Mouse (Mus musculus) lung, adult 2 months (tissue): ENCODE data around the gene Mcf2l.

Experiments used
- CTCF ChIP-seq: fragments of 200-500 bp; IDR thresholded peaks from 2 replicates; pipeline ENCODE4 v1.5.1; 2011; ENCODE audit warnings: mild to moderate bottlenecking, low read length, control low read depth; ENCODE audit not compliant: insufficient read depth
- POLR2A ChIP-seq: fragments of 200-500 bp; IDR thresholded peaks from 2 replicates; pipeline ENCODE4 v1.6.1; 2011; ENCODE audit warnings: low read depth, mild to moderate bottlenecking, control low read depth, low read length, borderline replicate concordance; ENCODE audit errors: extremely low read depth

DNA sequence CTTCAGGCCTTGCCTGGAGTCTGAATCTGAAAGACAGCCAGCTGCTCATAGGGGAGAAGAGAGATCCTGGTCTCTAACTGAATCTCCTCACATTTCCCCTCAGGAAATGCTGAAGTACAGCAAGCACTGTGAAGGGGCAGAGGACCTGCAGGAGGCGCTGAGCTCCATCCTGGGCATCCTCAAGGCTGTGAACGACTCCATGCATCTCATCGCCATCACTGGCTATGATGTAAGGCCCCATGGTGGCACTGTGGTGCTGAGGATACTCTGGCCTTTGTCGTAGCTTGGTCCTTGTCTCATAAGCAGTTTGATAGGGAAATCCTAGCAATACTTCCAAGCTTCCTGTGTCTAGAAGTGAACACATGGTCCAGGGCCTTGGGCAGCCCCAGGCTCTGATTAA lies 136.7 kb downstream of the Mcf2l start:
- TF ChIP-seq CTCF (peak; percentile 38; the same call in 1 of the 2 replicates), POLR2A (no peak)
